9 mouse cellular contexts compared by ENCODE assay signal in the genomic region with DNA sequence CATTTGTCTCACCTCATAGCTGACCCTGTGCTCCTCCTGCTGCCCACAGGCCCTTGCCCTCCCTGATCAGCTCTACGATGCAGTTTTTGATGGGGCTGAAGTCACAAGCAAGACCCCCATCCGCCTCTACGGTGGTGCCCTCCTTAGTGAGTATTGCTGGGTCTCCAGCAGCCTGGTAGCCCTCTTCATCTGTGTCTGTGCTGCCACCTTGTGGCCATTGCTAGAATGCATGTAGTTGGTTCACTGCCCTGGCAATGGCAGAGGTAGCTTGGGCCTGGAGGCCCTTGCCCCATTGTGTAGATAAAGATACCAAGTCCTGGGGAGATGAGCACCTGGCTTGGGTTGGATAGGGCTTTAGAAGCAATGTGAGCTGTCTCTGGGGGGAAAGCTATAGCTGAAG. TPM values are rescaled to one million over a fixed set of nuclear protein-coding genes. Genes with fewer than 3 reads are reported as not detected.
A peak's percentile ranks its signal among the peaks of the same experiment; 100 is the strongest.
DNase-seq lines count a peak whose midpoint lies in the region; ATAC-seq and TF ChIP-seq lines count a peak whose summit lies in the region.
"Had no signal": no experiment of that assay in that cellular context is flagged by ENCODE, and none has a peak within 500 bp of the region (broad histone marks: within the 10 kb centered on the region; RNA-seq: fewer than 3 reads in every experiment).

No protein-coding gene starts in this region.

- H3K4me2 ChIP-seq in CH12.LX (ENCODE audit: insufficient read depth, low read depth, poor library complexity, severe bottlenecking) = no peak overlapping the region
- H3K4me2 ChIP-seq in forebrain, embryonic 12.5 days = no peak overlapping the region
- no peak overlapping the region for H3K4me2 ChIP-seq in liver, embryonic 14.5 days (ENCODE audit: low read depth)
- H3K4me2 ChIP-seq in neural tube, embryonic 12.5 days (replicated peaks) = no peak overlapping the region
- no peak overlapping the region for H3K4me2 ChIP-seq in stomach, postnatal 0 days (replicated peaks; ENCODE audit: low read depth)
- H3K4me2 ChIP-seq: embryonic facial prominence, embryonic 15.5 days had no signal

- TF ChIP-seq EP300 in CH12.LX (IDR thresholded peaks at IDR 0.05; ENCODE audit: low read length) = no peak
- no peak for TF ChIP-seq EP300 in liver, embryonic 14.5 days (IDR thresholded peaks at IDR 0.05; ENCODE audit: low read depth)
- no peak for TF ChIP-seq EP300 in stomach, postnatal 0 days (optimal IDR thresholded peaks at IDR 0.05)

- H3K4me3 ChIP-seq in CH12.LX (replicated peaks in 1 of 3; ENCODE audit: low read depth in 2 of 3, low read length in 2 of 3, poor library complexity in 1 of 3) = no peak overlapping the region
- no peak overlapping the region for H3K4me3 ChIP-seq in forebrain, embryonic 12.5 days (replicated peaks)
- H3K4me3 ChIP-seq in liver, embryonic 14.5 days (ENCODE audit: insufficient read depth in 1 of 2, low read depth in 2 of 2, low read length in 2 of 2) = no peak overlapping the region
- no peak overlapping the region for H3K4me3 ChIP-seq in neural tube, embryonic 12.5 days
- H3K4me3 ChIP-seq in stomach, postnatal 0 days (ENCODE audit: low read depth, low read length) = no peak overlapping the region
- H3K4me3 ChIP-seq: embryonic facial prominence, embryonic 15.5 days had no signal

- TF ChIP-seq RAD21 in CH12.LX (IDR thresholded peaks at IDR 0.05; ENCODE audit: low read depth, low read length) = peak; percentile 89

- H3K27me3 ChIP-seq in CH12.LX (replicated peaks) = peaks cover 80% of the 10 kb centered on the region
- H3K27me3 ChIP-seq in forebrain, embryonic 12.5 days = no peaks in the 10 kb centered on the region
- no peaks in the 10 kb centered on the region for H3K27me3 ChIP-seq in liver, embryonic 14.5 days (ENCODE audit: control insufficient read depth, insufficient read depth, low read length)
- H3K27me3 ChIP-seq in neural tube, embryonic 12.5 days (replicated peaks) = no peaks in the 10 kb centered on the region
- H3K27me3 ChIP-seq in stomach, postnatal 0 days (ENCODE audit: control insufficient read depth, insufficient read depth, low read length) = no peaks in the 10 kb centered on the region
- H3K27me3 ChIP-seq: embryonic facial prominence, embryonic 15.5 days had no signal

- no peaks in the 10 kb centered on the region for H3K9me3 ChIP-seq in CH12.LX (replicated peaks; ENCODE audit: low read length)
- no peaks in the 10 kb centered on the region for H3K9me3 ChIP-seq in forebrain, embryonic 12.5 days
- H3K9me3 ChIP-seq in liver, embryonic 14.5 days (ENCODE audit: control insufficient read depth, low read length) = no peaks in the 10 kb centered on the region
- H3K9me3 ChIP-seq in neural tube, embryonic 12.5 days = no peaks in the 10 kb centered on the region
- no peaks in the 10 kb centered on the region for H3K9me3 ChIP-seq in stomach, postnatal 0 days (ENCODE audit: control insufficient read depth, low read length)
- H3K9me3 ChIP-seq: embryonic facial prominence, embryonic 15.5 days had no signal

- in situ Hi-C loops in CH12.LX (cut with MboI; ENCODE audit: low pct_ligation_motif_present, low pct_unique_long_range_greater_than_20kb, low sequenced_read_pairs) = loop anchor here (5.0 kb wide), 1 partner anchor 132 kb away; no protein-coding TSS in a partner anchor

- peak; percentile 65 to 90 for TF ChIP-seq CTCF in CH12.LX (conservative IDR thresholded peaks at IDR 0.05 in 1 of 2, IDR thresholded peaks at IDR 0.05 in 1 of 2; ENCODE audit: low read depth in 2 of 2, low read length in 2 of 2)
- TF ChIP-seq CTCF in liver, embryonic 14.5 days (IDR thresholded peaks at IDR 0.05; ENCODE audit: low read depth) = peak; percentile 95
- TF ChIP-seq CTCF in stomach, postnatal 0 days (IDR thresholded peaks at IDR 0.05; ENCODE audit: low read depth) = peak; percentile 97

- ATAC-seq in forebrain, embryonic 12.5 days (ENCODE audit: low FRiP score) = peak; percentile 45
- no peak for ATAC-seq in liver, embryonic 14.5 days (ENCODE audit: insufficient read depth)
- peak; percentile 70 for ATAC-seq in neural tube, embryonic 12.5 days (ENCODE audit: low FRiP score, low read depth)
- ATAC-seq in stomach, postnatal 0 days (ENCODE audit: low FRiP score, low TSS enrichment) = peak; percentile 24

- peaks cover 0 to 4% of the 10 kb centered on the region in 2 experiments for H3K36me3 ChIP-seq in CH12.LX (replicated peaks in 1 of 2; ENCODE audit: control insufficient read depth in 1 of 2, insufficient read depth in 1 of 2, low read length in 1 of 2)
- peaks cover 60% of the 10 kb centered on the region for H3K36me3 ChIP-seq in forebrain, embryonic 12.5 days (replicated peaks)
- no peaks in the 10 kb centered on the region for H3K36me3 ChIP-seq in liver, embryonic 14.5 days (replicated peaks; ENCODE audit: control insufficient read depth, insufficient read depth, low read depth)
- H3K36me3 ChIP-seq in neural tube, embryonic 12.5 days = peaks cover 61% of the 10 kb centered on the region
- peaks cover 3% of the 10 kb centered on the region; the same call in 1 of the 2 replicates for H3K36me3 ChIP-seq in stomach, postnatal 0 days (ENCODE audit: control insufficient read depth, insufficient read depth, low read length)

- no peaks in the 10 kb centered on the region for H3K79me2 ChIP-seq in CH12.LX (replicated peaks; ENCODE audit: control insufficient read depth, extremely low read depth, insufficient read depth, poor library complexity, severe bottlenecking)

- peak overlapping the region; percentile 65; the same call in 1 of the 2 replicates for H3K27ac ChIP-seq in CH12.LX (ENCODE audit: insufficient read depth, low read depth)
- no peak overlapping the region for H3K27ac ChIP-seq in forebrain, embryonic 12.5 days
- no peak overlapping the region for H3K27ac ChIP-seq in liver, embryonic 14.5 days
- H3K27ac ChIP-seq in neural tube, embryonic 12.5 days = 0 out of 2 replicates have a peak overlapping the region, but pooled peaks have one; percentile 38
- H3K27ac ChIP-seq in stomach, postnatal 0 days (replicated peaks) = no peak overlapping the region
- H3K27ac ChIP-seq: embryonic facial prominence, embryonic 15.5 days had no signal

- dilution Hi-C loops in CH12.LX (cut with MboI; ENCODE audit: extremely low pct_ligation_motif_present, extremely low pct_unique_long_range_greater_than_20kb, low sequenced_read_pairs) = no loop called here

- no peak for TF ChIP-seq POLR2A in CH12.LX (IDR thresholded peaks at IDR 0.05; ENCODE audit: low read depth, low read length)

- H3K4me1 ChIP-seq in CH12.LX (ENCODE audit: control insufficient read depth in 1 of 2, insufficient read depth in 2 of 2) = peaks cover 21 to 38% of the 10 kb centered on the region in 2 experiments
- peaks cover 34% of the 10 kb centered on the region for H3K4me1 ChIP-seq in forebrain, embryonic 12.5 days
- no peaks in the 10 kb centered on the region for H3K4me1 ChIP-seq in liver, embryonic 14.5 days (replicated peaks; ENCODE audit: control insufficient read depth in 2 of 2, insufficient read depth in 2 of 2, low read length in 1 of 2)
- H3K4me1 ChIP-seq in neural tube, embryonic 12.5 days = peaks cover 46% of the 10 kb centered on the region
- no peaks in the 10 kb centered on the region for H3K4me1 ChIP-seq in stomach, postnatal 0 days (replicated peaks; ENCODE audit: control insufficient read depth, insufficient read depth)

- peak; percentile 84 for DNase-seq in CH12.LX (ENCODE audit: extremely low read depth)
- DNase-seq in c-Kit-negative CD71-positive TER-119-positive erythroid progenitor cells, embryonic 14.5 days (ENCODE audit: low read depth, low spot score) = peak; percentile 58
- DNase-seq in heart, postnatal 14 days = peak; percentile 93 to 98
- peak; percentile 88 to 98 for DNase-seq in kidney, postnatal 36 days
- DNase-seq in liver, embryonic 14.5 days (ENCODE audit: low read depth in 3 of 3, low spot score in 3 of 3) = peak; percentile 46 to 60 (median 50)
- peak; percentile 90 for DNase-seq in stomach, postnatal 0 days (ENCODE audit: low spot score)

- no peak overlapping the region for H3K9ac ChIP-seq in CH12.LX (ENCODE audit: insufficient read depth, low read depth)
- H3K9ac ChIP-seq in forebrain, embryonic 12.5 days = no peak overlapping the region
- H3K9ac ChIP-seq in liver, embryonic 14.5 days (replicated peaks) = no peak overlapping the region
- no peak overlapping the region for H3K9ac ChIP-seq in neural tube, embryonic 12.5 days
- H3K9ac ChIP-seq in stomach, postnatal 0 days (ENCODE audit: low read length) = no peak overlapping the region
- H3K9ac ChIP-seq: embryonic facial prominence, embryonic 15.5 days had no signal

- WGBS in forebrain, embryonic 12.5 days = 23% methylated on average over 3 of the region's 3 CpGs
- 8% methylated on average over 3 of the region's 3 CpGs for WGBS in liver, embryonic 14.5 days (ENCODE audit: insufficient replicate concordance)
- 17% methylated on average over 3 of the region's 3 CpGs for WGBS in neural tube, embryonic 12.5 days
- WGBS in stomach, postnatal 0 days = 16% methylated on average over 3 of the region's 3 CpGs

- intact Hi-C loops in heart, postnatal 14 days (cut with DNase I) = loop anchor here (1.0 kb wide), 1 partner anchor 130 kb away; no protein-coding TSS in a partner anchor

TF ChIP-seq in CH12.LX, 34 proteins besides CTCF, POLR2A, EP300 and RAD21 (continues in another document):
- TF ChIP-seq HCFC1 (IDR thresholded peaks at IDR 0.05; ENCODE audit: low read depth, low read length) = no peak
- peak; percentile 89 for TF ChIP-seq SMC3 (IDR thresholded peaks at IDR 0.05; ENCODE audit: low read depth, low read length)
- TF ChIP-seq ZC3H11A (IDR thresholded peaks at IDR 0.05; ENCODE audit: low read depth, low read length) = peak; percentile 48; the same call in 1 of the 2 replicates
- TF ChIP-seq IRF4 (IDR thresholded peaks at IDR 0.05; ENCODE audit: low read depth, low read length) = 0 out of 2 replicates have a peak, but pooled peaks have one; percentile 4
- TF ChIP-seq ELF1 (IDR thresholded peaks at IDR 0.05; ENCODE audit: low read depth, low read length) = no peak
- TF ChIP-seq ZNF384 (IDR thresholded peaks at IDR 0.05; ENCODE audit: low read depth, low read length) = no peak
- no peak for TF ChIP-seq KAT2A (IDR thresholded peaks at IDR 0.05; ENCODE audit: insufficient replicate concordance, low read length)
- no peak for TF ChIP-seq TBP (conservative IDR thresholded peaks at IDR 0.05; ENCODE audit: low read depth, low read length)
- TF ChIP-seq ETS1 (conservative IDR thresholded peaks at IDR 0.05; ENCODE audit: low read depth, low read length) = no peak

RNA-seq across cellular contexts. Expression of a gene that starts 11.5 kb away (rescaled TPM):
- total RNA-seq in CH12.LX (2012; rRNA removed) = 17.4 and 32.1 TPM in 2 replicates
- 0.36 and 0.49 TPM in 2 replicates for total RNA-seq in CH12.LX (2014; rRNA removed)
- 0.50 and 0.73 TPM in 2 replicates for polyA plus RNA-seq in CH12.LX (2012; ENCODE audit: insufficient read length, low read depth)
- 106 and 137 TPM in 2 replicates for polyA plus RNA-seq in forebrain, embryonic 12.5 days (2016; fragmentation: Nextera tagmentation; extraction: Ambion mirVana)
- total RNA-seq in heart, postnatal 14 days (2021) = 10 to 100 TPM; 67.8 to 68.8 TPM
- polyA plus RNA-seq in liver, embryonic 14.5 days (2012; rRNA removed) = 1.9 and 2.4 TPM in 2 replicates
- polyA plus RNA-seq in liver, embryonic 14.5 days (2014; fragmentation: Nextera tagmentation; extraction: Ambion mirVana) = 1.9 and 2.9 TPM in 2 replicates
- polyA plus RNA-seq in neural tube, embryonic 12.5 days (2016; fragmentation: Nextera tagmentation; extraction: Ambion mirVana) = 144 and 230 TPM in 2 replicates
- 17.3 and 27.8 TPM in 2 replicates for polyA plus RNA-seq in stomach, postnatal 0 days (2015; fragmentation: Nextera tagmentation; extraction: Ambion mirVana)

Comparison
In these comparisons a context has a peak if more than half of its experiments do, and no peak if none do; other contexts are left out.
1. H3K27ac ChIP-seq: peak in CH12.LX (single experiment) and neural tube, embryonic 12.5 days (single experiment); none in forebrain, embryonic 12.5 days (single experiment), liver, embryonic 14.5 days (single experiment) and stomach, postnatal 0 days (single experiment).
2. Peak in every context shown above with its lines, with median percentiles within 50 percentile points of each other: DNase-seq and CTCF ChIP-seq.